Mouse (Mus musculus): ENCODE results near the gene Cts8.

The Cts8 gene

GRCm38 (mm10) chr13:61255258-61255657 is at the start of gene Cts8:
TSS of gene Cts8 (minus strand) at chr13:61255358.
- DNase-seq (ENCODE audit: low read depth), result no peak

- no peak for DNase-seq (ENCODE audit: low read depth)
Measured at GRCm38 (mm10) chr13:61288739-61289138, 33.6 kb upstream of the Cts8 start, which contains the start of gene Gm49398. TSS of gene Gm49398 (minus strand) at chr13:61288839.

DNA sequence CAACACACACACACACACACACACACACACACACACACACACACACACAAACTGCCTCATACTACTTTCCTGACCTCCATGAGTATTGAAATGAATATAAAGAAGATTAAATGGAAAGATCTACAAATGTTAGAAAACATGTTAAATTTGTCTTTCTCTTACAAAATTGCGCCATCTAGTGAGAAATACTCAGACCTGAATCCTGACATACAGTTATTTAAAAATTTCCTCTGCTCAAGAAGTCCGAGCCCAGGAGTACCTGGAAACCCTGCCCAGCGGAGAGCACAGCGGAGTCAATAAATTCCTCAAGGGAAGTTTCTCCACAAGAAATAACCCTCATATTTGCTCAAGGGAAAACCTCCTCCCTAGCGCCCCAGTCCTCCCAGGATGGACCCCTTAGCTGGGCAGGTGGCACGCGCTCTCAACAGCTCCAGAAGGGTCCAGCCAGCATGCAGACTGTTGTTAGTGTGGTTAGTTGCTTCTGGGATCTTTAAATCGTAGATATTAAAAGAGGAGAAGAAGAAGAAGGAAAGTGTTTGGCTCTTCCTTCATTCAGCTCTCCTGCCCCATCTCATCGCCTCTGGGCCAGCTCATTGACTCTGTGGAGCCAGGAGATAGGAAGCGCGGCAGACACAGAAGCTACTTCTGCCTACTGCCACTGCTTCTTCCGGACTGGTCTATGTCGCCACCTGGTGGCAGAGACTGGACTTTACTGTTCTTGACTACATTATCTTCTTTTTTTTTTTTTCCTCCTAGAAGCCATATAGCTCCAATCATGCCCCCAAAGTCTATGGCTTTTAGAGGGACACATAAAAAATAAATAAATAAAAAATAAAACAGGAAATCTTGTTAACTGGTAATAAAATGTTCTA is 13.8 kb downstream of the Cts8 start:
- peak; percentile 74 for DNase-seq (ENCODE audit: low read depth)

DNA sequence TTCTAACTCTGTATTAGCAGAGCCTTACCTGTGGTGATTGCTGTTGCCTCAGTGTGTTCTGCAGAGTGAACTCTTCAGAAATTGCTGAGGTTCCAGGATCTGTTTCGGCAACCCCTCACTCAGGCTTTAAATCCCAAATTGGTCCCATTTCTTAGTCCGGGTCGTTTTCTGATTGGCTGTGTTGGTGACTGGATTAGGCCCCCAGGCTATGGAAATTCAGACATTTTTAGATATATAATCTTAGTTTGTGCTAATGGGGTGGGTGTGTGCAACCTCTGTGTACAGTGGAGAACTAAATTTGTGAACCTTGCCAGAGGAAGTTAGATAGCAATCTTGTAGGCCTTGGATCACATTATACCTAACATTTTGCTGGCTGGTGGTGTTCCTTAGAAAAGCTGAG is 51.8 kb downstream of the Cts8 start, which contains the start of gene Cts6:
Gene Cts6, minus strand, starts transcription at position 101 of the 400 bp plus-strand sequence.
- no peak for DNase-seq (ENCODE audit: low read depth)
